Mouse (Mus musculus): ENCODE results near the gene Alg14. TPM values are rescaled to one million over a fixed set of nuclear protein-coding genes. Genes with fewer than 3 reads are reported as not detected.

Gene Alg14
- polyA plus RNA-seq, 1 experiment, result 1.2 TPM

GRCm38 (mm10) chr3:121378708-121379612, 87.4 kb downstream of the Alg14 start:
- no peaks in the 10 kb centered on the region for H3K9me3 ChIP-seq (ENCODE audit: control insufficient read depth, low read length)
- no peaks in the 10 kb centered on the region for H3K36me3 ChIP-seq (ENCODE audit: control insufficient read depth)
- no peaks in the 10 kb centered on the region for H3K4me1 ChIP-seq (ENCODE audit: control insufficient read depth)
- H3K27me3 ChIP-seq (ENCODE audit: control insufficient read depth), result no peaks in the 10 kb centered on the region
- TF ChIP-seq GATA1 (IDR thresholded peaks at IDR 0.05; ENCODE audit: low read length) (no peak), TAL1 (IDR thresholded peaks at IDR 0.05; ENCODE audit: low read length) (no peak)
- no peak overlapping the region for H3K4me3 ChIP-seq (replicated peaks)

GRCm38 (mm10) chr3:121379699-121380098, 88.1 kb downstream of the Alg14 start:
- no peaks in the 10 kb centered on the region for H3K27me3 ChIP-seq (ENCODE audit: control insufficient read depth)
- no peaks in the 10 kb centered on the region for H3K9me3 ChIP-seq (ENCODE audit: control insufficient read depth, low read length)
- no peaks in the 10 kb centered on the region for H3K4me1 ChIP-seq (ENCODE audit: control insufficient read depth)
- no peak overlapping the region for H3K4me3 ChIP-seq (replicated peaks)
- no peaks in the 10 kb centered on the region for H3K36me3 ChIP-seq (ENCODE audit: control insufficient read depth)
- TF ChIP-seq GATA1 (IDR thresholded peaks at IDR 0.05; ENCODE audit: low read length) (no peak), TAL1 (IDR thresholded peaks at IDR 0.05; ENCODE audit: low read length) (no peak)

GRCm38 (mm10) chr3:121387471-121388009, 96.0 kb downstream of the Alg14 start:
- Histone ChIP-seq H3K9me3 (ENCODE audit: control insufficient read depth, low read length) (no peaks in the 10 kb centered on the region), H3K27me3 (ENCODE audit: control insufficient read depth) (no peaks in the 10 kb centered on the region), H3K4me1 (ENCODE audit: control insufficient read depth) (peaks cover 23% of the 10 kb centered on the region), H3K36me3 (ENCODE audit: control insufficient read depth) (no peaks in the 10 kb centered on the region), H3K4me3 (replicated peaks) (no peak overlapping the region)
- TF ChIP-seq TAL1 (IDR thresholded peaks at IDR 0.05; ENCODE audit: low read length) (no peak), GATA1 (IDR thresholded peaks at IDR 0.05; ENCODE audit: low read length) (no peak)

- peaks cover 27% of the 10 kb centered on the region for H3K4me1 ChIP-seq (ENCODE audit: control insufficient read depth)
- TF ChIP-seq GATA1 (IDR thresholded peaks at IDR 0.05; ENCODE audit: low read length), result no peak
- no peak for TF ChIP-seq TAL1 (IDR thresholded peaks at IDR 0.05; ENCODE audit: low read length)
These were observed 97.8 kb downstream of the Alg14 start for GRCm38 (mm10) chr3:121389366-121389765.

GRCm38 (mm10) chr3:121389860-121390530, 98.4 kb downstream of the Alg14 start:
- no peaks in the 10 kb centered on the region for H3K36me3 ChIP-seq (ENCODE audit: control insufficient read depth)
- no peaks in the 10 kb centered on the region for H3K27me3 ChIP-seq (ENCODE audit: control insufficient read depth)
- no peaks in the 10 kb centered on the region for H3K9me3 ChIP-seq (ENCODE audit: control insufficient read depth, low read length)
- H3K4me3 ChIP-seq (replicated peaks), result no peak overlapping the region
- H3K4me1 ChIP-seq (ENCODE audit: control insufficient read depth), result peaks cover 27% of the 10 kb centered on the region
- TF ChIP-seq GATA1 (IDR thresholded peaks at IDR 0.05; ENCODE audit: low read length) (no peak), TAL1 (IDR thresholded peaks at IDR 0.05; ENCODE audit: low read length) (no peak)

More at GRCm38 (mm10) chr3:121389366-121389765, 97.8 kb downstream of the Alg14 start:
- H3K27me3 ChIP-seq (ENCODE audit: control insufficient read depth), result no peaks in the 10 kb centered on the region
- no peaks in the 10 kb centered on the region for H3K36me3 ChIP-seq (ENCODE audit: control insufficient read depth)
- H3K4me3 ChIP-seq (replicated peaks), result no peak overlapping the region
- no peaks in the 10 kb centered on the region for H3K9me3 ChIP-seq (ENCODE audit: control insufficient read depth, low read length)

GRCm38 (mm10) chr3:121390724-121391123, 99.2 kb downstream of the Alg14 start:
- no peak for TF ChIP-seq TAL1 (IDR thresholded peaks at IDR 0.05; ENCODE audit: low read length)
- TF ChIP-seq GATA1 (IDR thresholded peaks at IDR 0.05; ENCODE audit: low read length), result no peak
- H3K27me3 ChIP-seq (ENCODE audit: control insufficient read depth), result no peaks in the 10 kb centered on the region
- H3K36me3 ChIP-seq (ENCODE audit: control insufficient read depth), result no peaks in the 10 kb centered on the region
- no peak overlapping the region for H3K4me3 ChIP-seq (replicated peaks)
- H3K9me3 ChIP-seq (ENCODE audit: control insufficient read depth, low read length), result no peaks in the 10 kb centered on the region
- peaks cover 27% of the 10 kb centered on the region for H3K4me1 ChIP-seq (ENCODE audit: control insufficient read depth)

GRCm38 (mm10) chr3:121395588-121396295, 104.2 kb downstream of the Alg14 start:
- Histone ChIP-seq H3K4me1 (ENCODE audit: control insufficient read depth) (peaks cover 10% of the 10 kb centered on the region), H3K27me3 (ENCODE audit: control insufficient read depth) (no peaks in the 10 kb centered on the region), H3K4me3 (replicated peaks) (no peak overlapping the region), H3K36me3 (ENCODE audit: control insufficient read depth) (no peaks in the 10 kb centered on the region), H3K9me3 (ENCODE audit: control insufficient read depth, low read length) (no peaks in the 10 kb centered on the region)
- TF ChIP-seq TAL1 (IDR thresholded peaks at IDR 0.05; ENCODE audit: low read length) (no peak), GATA1 (IDR thresholded peaks at IDR 0.05; ENCODE audit: low read length) (no peak)

- no peaks in the 10 kb centered on the region for H3K9me3 ChIP-seq (ENCODE audit: control insufficient read depth, low read length)
- TF ChIP-seq TAL1 (IDR thresholded peaks at IDR 0.05; ENCODE audit: low read length) (no peak), GATA1 (IDR thresholded peaks at IDR 0.05; ENCODE audit: low read length) (no peak)
- no peaks in the 10 kb centered on the region for H3K27me3 ChIP-seq (ENCODE audit: control insufficient read depth)
- H3K4me3 ChIP-seq (replicated peaks), result no peak overlapping the region
- H3K36me3 ChIP-seq (ENCODE audit: control insufficient read depth), result no peaks in the 10 kb centered on the region
- peaks cover 9% of the 10 kb centered on the region for H3K4me1 ChIP-seq (ENCODE audit: control insufficient read depth)
These were observed 105.0 kb downstream of the Alg14 start for GRCm38 (mm10) chr3:121396561-121396960.

Data from erythroblast, embryonic 14.5 days (primary cell).